Mouse (Mus musculus) spleen, adult 12 weeks (tissue): Measurements from ENCODE around the gene Utp4.
"Not testable (repeated sequence)": the region's sequence is repeated elsewhere in the genome, so short reads cannot be mapped to it uniquely, and the experiment has no call there.

Experiments used
- DNase-seq: peaks from one replicate; pipeline ENCODE4 v3.0.0; 2022; ENCODE audit warnings: low spot score

Utp4 gene

DNA sequence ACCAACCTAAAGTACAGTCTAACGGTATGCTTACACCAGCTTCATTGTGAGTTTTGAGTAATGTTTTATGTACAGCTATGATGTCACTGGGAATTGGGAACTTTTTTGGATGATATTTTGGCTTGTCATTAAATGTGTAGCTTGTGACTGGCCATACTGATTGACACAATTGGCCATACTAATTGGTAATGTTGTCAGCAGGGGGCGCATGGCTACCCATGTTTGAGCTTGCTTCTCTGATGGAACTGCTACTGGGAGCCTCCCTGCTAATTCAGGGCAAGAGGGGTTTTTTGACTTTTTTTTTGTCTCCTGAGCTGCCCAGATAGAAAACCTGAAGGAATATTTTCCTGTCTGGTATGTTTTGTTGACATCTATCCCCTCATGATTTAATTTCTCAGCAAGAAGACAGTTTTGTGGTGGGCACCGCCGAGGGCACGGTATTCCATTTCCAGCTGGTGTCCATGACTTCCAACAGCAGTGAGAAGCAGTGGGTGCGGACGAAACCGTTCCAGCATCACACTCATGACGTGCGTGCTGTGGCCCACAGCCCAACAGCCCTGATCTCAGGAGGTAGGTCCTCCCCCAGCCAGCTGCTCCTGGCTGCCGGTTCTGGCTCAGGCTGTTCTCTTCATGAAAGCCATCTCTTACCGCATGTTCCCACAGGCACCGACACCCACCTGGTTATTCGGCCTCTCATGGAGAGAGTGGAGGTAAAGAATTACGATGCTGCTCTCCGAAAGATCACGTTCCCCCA lies 12.5 kb downstream of the Utp4 start:
- no peak for DNase-seq

DNA sequence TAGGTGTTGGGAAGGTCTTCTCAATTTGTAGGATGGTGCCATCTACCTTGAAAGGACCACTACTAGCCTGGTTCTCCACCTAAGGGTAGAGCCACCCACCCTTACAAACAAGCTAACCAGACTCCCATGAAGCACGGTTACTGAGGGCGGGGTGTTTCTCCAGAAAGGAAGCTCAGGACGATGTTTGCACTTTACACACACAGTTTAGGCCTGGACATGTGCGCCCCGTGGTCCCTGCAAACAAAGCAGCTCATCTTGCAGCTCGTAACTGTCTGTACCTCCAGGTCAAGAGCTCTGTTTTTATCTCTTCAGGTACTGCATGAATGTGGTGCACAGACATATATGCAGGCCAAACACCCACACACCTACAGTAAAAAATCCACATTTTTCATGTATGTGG lies 13.2 kb downstream of the Utp4 start:
- DNase-seq = no peak

DNA sequence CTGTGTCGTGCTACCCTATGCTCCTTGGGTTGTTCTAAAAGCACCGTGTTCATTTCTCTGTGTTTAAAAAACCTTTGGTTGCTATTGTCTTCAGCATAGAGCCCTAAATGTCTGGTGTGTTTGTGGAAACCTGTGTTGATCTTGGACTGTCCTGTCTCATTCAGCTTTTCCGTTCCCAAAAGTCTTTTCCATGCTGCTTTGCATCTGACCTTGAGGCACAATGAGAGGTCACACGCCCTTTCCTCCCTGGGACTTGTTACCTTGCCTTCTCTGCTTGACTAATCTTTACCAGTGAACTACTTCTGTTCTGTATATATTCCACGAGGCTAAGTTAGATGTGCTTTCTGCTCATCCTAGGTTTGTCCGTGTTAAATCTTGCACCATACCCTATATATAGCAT lies 14.0 kb downstream of the Utp4 start:
- DNase-seq = no peak

DNA sequence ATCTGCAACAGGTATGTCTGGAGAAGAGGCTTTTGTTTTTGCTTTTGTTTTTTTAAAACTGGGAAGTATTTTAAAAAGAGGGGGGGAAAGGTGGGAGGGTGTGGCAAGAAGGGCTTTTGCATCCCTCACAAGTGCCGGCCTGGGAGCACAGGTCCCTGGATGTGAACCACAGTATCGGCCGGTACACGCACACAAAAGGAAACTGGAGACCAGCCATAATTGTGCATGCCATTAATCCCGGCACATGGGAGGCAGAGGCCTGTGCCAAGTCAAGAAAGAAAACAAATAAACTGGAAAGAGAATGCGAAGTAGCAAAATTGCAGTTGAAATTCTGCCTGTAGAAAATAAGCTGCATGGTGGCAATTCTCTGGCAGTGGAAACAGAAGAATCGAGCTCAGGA lies 14.9 kb downstream of the Utp4 start:
- DNase-seq = no peak

DNA sequence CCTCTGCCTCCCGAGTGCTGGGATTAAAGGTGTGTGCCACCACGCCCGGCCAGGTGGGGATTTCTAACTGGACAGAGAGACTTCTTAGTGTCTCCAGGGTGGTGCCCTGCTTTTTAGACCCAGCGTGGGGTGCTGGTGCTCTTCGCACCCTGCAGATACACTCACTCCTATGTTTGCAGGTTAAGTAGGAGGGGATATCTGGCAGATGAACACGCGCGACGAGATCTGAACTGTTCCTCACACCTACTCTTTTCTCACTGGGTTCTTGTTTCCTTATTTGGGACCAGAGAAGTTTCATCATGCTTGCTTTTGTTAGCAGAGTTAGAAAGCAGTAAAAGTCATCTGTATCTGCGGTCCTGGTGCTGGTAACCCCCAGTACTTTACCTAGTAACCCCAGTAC lies 20.2 kb downstream of the Utp4 start:
- no peak for DNase-seq

DNA sequence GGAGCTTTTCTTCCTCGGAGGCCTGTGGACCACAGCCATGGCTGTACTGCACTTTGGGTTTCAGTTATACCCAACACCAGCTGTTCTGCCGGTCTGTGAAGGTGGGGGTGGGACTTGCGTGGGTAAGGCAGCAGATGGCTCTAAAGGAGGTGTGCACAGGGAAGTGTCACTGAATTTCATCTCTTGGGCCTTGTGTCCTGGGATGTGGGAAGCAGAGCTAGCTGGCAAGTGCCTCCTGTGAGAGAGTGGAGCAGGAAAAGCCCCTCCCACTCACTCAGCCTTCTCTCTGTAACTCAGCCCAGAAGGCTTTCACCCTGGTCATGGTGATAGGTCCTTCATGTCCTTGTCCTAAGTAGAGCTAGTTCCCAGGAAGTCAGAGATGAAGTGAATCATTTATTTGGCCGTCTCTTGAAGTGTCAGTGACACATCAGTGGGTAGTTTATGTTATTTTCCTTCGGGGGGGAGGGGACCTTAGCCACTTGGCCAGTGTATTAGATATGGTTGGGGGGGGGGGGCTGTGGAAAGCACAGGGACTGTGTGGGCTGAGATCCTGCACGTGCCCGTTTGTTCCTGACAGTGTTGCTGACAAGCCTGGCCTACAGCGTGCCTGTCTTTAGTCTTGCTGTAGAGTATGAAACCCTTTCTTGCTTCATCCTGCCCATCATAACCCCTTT lies 26.4 kb downstream of the Utp4 start:
- DNase-seq = no peak

DNA sequence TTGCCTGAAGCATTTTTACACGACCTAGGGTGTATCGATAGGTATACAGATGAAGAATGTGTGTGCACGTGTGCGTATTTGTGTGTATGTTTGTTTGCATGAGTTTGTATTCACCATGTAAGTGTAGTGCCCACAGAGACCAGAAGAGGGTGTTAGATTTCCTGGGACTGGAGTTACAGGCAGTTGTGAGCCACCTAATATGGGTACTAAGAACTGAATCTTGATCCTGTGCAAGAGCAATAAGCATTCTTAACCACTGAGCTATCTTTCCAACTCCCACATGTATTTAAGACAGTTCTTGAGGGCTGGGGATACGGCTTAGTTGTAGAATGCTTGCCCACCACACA lies 26.9 kb downstream of the Utp4 start:
- no peak for DNase-seq

DNA sequence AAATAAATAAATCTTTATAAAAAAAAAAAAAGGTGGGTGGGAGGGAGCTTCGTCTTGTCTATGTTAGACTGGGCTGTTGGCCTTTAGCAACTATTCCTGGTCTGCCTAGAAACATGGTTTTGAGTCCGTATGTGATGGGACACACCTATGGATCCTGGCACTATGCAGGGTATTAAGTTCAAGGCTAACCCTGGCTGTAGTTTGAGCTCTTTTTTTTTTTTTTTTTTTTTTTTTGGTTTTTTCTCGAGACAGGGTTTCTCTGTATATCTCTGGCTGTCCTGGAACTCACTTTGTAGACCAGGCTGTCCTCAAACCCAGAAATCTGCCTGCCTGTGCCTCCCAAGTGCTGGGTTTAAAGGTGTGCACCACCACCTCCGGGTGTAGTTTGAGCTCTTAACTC lies 30.6 kb downstream of the Utp4 start:
- no peak for DNase-seq

DNA sequence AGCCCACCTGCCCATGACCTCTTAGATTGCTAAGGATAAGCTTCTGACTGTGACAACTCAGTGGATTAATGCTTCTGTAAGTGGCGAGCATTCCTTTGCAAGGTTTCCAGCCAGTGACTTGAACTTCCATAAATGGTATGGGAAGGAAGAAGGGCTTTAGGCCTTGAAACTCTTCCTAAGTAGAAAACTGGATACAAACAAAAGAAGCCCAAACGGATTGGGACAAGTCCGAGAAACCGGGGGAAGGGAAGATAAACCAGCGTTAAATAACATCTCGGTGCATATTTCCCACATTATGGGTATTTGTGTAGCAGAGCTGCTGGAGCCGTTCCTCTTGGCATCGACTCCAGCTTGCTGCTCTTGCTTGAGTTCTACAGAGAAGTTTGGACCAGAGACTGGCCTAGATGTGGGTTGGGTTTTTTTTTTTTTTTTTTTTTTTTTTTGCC lies 31.5 kb downstream of the Utp4 start:
- no peak for DNase-seq

DNA sequence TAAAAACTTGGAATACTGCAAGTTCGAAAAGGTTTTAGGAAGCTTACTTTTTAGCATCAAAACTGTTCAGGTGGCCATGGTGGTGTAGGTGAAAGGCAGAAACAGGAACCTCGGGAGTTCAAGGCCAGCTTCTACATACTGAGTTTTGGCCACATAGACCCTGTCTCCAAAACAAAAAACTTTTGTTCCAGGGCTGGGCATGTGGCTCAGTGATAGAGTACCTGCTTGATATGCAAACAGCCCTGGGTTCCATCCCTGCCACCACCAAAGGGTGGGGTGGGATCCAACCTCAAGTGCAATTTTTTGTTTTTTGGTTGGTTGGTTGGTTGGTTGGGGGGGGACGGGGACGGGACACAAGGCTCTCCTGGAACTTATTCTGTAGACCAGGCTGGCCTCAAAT lies 32.0 kb downstream of the Utp4 start:
- DNase-seq = no peak

DNA sequence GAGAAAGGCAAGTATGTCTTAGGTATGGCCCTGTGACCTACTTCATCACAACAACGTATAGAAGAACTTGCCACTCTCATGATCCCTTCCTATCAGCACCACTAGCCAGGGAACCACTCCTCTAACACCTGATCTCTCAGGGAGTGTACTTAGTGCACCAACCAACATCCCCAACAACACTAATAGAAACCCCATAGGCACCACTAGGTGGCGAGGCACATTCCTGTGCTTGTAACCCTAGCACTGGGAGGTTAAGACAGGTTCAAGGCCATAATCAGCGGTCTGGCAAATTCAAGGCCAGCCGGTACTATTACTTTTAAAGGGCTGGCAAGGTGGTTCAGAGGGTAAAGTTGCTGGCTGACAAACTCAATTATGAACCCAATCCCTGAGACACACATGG lies 33.8 kb downstream of the Utp4 start:
- DNase-seq = no peak

DNA sequence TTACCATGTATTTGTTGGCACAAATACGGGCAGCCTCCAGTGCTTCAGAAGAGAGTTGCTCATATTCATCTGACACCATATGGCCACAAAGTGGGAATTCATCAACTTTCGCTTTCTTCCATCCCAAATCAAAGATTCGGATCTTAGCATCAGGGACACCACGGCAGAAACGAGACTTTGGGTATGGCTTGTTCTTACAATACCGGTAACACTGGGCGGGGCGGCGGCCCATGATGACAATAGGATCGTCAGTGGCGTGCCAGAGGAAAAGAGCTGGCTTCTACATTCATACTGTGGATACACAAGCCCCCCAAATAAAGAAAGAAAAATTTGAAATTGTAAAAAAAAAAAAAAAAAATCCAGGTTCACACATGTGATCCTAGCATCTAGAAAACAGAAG lies 34.7 kb downstream of the Utp4 start:
- DNase-seq = not testable (repeated sequence)

DNA sequence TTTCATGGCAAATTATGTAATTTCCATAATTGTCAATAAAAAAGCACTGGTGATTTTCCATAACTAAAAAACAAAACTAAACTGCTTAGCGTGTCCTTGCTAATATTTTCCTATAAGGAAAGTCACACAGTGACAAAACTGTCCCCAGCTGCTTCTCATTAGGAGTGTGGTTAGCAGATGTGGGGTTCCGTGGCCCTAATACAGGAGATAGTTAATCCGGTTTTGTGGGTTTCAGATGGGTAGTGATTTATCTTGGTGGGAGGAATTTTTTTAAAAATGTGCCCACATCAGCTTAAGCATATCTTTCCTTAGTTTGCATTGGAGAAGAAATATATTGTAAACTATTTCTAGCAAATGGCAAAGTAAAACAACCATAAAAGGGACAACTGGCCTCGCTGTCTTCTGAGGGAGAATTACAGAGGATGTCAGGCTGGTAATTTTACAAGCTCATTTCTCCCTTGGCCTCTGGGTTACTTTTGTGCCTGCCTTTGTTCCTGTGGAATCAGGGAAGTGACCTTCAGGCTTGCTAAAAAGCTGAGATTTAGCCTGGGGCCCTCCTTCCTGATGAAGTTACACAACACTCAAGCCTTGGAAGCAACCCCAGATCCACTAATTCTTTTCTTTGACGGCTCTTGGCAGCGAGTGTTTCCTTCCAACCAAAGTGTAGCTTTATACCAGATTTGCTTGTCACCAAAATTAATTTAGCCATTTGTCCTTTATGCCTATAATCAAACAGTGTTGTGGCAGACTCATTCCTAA lies 35.9 kb downstream of the Utp4 start:
- DNase-seq = no peak

DNA sequence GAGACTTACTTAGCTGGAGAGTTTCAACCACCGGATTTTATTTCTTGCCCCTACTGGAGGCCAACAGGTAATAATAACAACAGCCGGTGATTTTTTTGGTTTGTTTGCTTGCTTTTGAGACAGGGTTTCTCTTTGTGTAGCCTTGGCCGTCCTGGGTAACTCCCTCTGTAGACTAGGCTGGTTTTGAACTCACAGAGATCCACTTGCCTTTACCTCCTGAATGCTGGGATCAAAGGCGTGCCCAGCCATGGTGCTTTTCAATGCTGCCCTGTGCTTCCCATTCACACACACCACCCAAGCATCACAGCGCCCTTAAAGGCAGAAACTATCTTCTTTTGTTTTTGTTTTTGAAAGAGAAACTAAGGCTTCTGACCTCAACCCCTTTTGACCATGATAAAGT lies 36.5 kb downstream of the Utp4 start:
- DNase-seq = no peak

DNA sequence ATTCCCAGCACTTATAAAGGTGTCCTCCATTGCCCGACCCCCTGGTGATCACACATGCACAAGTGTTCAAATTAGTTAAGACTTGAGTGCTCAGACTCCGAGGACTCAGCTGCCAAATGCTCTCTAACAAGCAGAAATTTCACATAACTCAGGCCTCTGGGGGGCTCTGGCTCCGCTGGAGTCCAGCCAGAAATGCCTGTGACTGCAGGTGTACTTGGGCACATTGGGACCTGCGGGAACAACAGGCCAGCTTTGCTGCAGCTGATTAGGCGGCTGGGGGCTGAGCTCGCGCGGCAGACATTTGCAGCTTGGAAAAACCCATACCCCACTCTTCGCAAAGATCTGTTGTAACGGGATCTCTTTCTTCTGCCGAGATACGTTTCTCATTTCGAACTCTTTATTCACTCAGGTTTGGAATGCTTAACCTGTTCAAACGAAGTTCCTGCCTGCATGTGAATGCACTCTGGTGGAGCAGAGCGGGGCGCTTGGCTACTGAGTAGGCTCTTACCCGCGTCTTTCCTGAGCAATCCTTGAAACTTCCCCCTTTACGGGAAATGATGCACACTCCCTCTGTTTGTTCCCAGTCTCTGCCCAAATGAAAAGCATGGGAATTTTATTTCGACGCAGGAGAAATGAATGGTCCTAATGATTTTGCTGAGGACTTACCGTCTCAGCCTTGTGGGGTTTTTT lies 39.1 kb downstream of the Utp4 start:
- DNase-seq = no peak

DNA sequence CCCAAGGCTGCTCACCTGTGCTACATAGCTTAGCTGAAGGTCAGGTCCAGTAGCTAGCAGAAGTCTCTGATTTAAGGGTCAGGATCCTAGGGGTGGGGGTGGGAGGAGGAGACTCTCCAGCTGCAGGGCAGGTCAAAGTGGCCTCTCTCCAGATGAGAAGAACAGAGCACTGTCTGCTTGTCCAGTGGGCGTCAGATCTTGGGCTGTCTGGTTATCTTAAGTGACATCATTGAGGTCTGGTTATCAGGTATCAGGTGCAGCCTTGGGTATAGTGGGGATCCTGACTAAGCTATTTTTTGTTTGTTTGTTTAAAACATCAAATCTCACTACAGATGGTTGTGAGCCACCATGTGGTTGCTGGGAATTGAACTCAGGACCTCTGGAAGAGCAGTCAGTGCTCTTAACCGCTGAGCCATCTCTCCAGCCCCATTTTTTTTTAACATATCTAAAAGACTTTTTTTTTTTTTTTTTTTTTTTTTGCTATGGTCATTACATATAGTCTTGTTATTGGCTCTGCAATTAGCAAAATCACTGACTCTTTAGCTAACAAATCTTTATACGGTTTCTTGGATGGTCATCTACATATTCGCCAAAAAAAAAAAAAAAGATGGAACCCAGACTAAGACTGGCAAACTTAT lies 40.2 kb downstream of the Utp4 start:
- DNase-seq = no peak

DNA sequence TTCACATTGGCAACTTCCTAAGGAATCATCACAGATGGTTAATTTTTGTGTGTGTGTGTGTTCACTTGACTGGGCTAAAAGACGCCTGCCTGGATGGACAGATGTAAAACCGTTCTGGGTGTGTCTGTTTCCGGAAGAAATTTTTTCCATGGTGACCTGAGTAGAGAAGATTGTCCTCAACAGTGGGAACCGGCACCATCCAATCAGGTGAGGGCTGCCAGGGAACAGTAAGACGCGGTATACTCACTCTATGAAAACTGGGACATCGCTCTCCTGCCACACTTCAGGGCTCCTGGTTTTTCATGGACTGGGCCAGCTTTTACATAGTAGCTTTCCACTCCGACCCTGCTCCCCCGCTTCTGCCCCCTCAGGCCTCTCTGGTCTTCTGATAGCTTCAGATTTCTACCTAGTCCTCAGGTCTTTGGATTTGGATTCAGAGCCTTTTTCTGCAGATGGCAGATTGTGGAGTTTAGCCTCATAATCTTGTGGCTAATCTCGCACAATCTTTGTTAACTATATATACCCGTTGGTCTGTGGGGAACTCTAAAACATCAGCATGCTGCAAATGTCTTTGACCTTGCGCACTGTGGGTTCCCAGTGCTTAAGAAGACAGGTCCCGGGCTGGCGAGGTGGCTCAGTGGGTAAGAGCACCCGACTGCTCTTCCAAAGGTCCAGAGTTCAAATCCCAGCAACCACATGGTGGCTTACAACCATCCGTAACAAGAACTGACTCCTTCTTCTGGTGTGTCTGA lies 41.0 kb downstream of the Utp4 start:
- DNase-seq = no peak

DNA sequence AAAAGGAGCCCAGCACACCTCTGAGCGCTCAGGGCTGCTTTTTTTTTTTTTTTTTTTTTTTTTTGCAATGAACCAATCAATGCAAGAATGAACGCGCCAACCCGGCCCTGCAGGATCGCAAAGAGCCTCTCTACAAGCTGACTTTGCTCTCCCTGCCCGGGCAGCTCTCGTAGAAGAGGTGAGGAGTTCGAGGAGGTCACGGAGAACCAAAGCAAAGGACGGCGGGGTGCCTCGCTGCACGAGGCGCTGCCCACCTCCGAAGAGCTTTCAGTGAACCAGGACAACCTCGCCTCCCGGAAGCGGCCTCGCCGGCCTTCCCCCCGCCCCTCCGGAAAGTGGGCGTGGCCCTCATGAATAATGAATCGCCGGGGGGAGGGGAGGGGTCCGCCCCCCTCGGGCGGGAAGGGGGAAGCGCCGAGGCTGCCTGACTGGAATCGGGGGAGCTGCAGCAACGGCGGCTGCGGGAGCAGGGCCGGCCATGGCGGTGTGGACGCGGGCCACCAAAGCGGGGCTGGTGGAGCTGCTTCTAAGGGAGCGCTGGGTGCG lies 42.0 kb downstream of the Utp4 start, which contains the start of gene Sntb2:
Gene Sntb2, plus strand, starts transcription at position 427 of the 546 bp plus-strand sequence.
- peak; percentile 66 for DNase-seq

DNA sequence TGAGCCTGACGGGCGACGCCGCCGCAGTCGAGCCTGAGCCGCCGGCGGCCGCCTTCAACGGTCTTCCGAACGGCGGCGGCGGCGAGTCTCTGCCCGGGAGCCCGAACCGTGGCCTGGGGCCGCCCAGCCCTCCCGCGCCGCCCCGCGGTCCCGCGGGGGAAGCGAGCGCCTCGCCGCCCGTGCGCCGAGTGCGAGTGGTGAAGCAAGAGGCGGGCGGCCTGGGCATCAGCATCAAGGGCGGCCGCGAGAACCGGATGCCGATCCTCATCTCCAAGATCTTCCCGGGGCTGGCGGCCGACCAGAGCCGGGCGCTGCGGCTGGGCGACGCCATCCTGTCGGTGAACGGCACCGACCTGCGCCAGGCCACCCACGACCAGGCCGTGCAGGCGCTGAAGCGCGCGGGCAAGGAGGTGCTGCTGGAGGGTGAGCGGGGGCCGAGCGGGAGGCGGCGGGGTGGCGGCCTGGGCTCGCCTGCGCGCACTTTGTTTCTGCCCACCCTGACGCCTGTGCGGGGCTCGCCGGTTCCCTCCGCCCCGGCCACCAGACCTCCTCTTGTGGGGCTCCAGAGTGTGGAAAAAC lies 42.6 kb downstream of the Utp4 start:
- DNase-seq = peak; percentile 7

DNA sequence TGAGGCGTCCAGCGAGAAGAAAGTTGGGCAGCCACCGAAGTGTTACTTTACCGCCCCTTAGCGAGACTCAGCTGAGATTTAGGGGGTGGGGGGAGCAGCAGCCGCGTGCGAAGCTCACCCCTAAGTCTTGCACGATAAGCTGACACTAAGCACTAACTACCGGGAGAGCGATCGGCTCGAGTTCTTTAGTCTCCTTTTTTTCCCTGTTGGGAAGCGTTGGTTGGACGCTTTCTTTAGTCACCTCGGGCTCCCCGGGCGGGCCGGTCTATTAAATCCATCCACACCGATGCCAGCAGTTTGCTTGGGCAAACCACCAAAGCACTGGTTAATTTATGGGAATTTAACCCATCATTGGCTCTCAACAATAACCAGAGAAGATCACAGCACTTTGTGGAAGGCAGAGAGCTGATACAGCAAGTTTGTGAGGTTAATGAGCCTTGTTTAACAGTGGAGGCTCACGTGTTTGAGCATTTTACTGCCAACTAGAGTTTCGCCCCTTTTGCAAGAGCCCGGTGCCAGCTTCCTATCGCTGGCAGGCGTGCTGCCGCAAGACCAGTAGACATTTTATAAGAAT lies 43.1 kb downstream of the Utp4 start:
- no peak for DNase-seq
